Mouse (Mus musculus): ENCODE measurements around the gene Ccdc9.

Ccdc9 gene

GRCm38 (mm10) chr7:16271139-16271538 lies 15.5 kb downstream of the Ccdc9 start:
- WGBS: 68% methylated on average over 1 of the region's 1 CpGs

- WGBS: 88% methylated on average over 7 of the region's 7 CpGs
Observed at GRCm38 (mm10) chr7:16266593-16266992, 20.0 kb downstream of the Ccdc9 start.

DNA sequence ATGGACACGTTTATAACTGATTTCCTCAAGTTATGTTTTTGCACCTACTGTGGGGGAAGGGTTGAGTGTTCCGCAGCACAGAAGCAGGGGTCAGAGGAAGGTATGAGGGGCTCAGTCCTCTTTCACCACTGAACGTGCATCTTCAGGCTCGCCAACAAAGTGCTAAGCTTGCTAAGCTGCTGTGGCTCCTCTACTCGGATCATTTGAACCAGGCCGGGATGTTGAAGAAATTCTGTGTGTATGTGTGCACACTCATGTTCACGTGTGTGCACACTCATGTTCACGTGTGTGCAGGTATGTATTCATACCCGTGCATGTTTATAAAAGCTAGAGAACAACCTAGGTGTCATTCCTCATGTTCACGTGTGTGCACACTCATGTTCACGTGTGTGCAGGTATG lies 20.7 kb downstream of the Ccdc9 start:
- 89% methylated on average over 11 of the region's 11 CpGs for WGBS

DNA sequence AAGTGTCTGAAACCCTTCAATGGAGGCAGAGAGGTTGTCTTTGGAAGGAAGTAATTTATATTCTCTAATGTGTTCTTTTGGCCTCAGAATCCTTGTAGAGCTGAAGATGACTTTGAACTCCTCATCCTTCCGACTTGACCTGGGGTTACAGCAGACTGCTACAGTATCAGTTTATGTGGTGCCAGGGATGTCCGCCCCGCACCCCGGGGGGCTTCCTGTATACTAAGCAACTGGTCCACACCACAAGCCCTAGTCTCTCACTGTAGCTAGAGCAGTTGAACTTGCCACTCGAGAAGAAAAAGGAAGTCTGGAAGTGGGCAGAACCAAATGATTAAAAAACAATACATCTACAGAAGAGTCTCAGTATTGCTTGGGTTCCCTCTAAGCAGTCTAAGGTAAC lies 22.8 kb downstream of the Ccdc9 start:
- 79% methylated on average over 5 of the region's 5 CpGs for WGBS

DNA sequence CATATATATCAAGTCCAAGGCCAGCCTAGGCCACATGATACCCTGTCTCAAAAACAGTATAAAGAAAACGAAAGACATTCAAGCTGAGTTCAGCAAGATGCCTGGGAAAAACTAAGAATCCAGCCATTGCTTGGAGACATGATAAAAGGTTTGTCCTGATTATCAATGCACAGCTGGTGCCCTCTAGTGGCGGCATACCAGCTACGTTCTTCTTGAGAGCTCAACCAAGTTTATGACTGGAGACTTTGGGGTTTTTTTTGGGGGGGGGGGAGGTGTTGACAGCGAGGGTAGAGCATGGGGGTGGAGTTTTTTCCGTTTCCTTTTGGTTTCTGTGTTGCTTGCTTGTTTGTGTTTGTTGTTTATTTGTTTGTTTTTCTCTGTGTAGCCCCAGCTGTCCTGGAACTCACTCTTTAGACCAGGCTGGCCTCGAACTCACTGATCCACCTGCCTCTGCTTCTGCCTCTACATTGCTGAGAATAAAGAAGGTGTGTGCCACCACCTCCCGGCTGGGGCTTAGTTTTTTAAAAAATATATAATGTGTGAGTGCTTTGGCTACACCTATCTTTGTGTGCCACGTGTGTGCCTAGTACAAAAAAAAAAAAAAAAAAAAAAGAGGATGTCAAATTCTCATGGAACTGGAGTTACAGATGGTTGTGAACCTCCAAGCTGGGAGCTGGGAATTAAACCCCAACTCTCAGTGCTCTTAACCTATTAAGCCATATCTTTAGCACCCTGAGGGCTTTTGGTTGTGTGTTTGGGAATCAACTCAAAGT lies 23.4 kb downstream of the Ccdc9 start:
- WGBS: 18% methylated on average over 8 of the region's 8 CpGs

DNA sequence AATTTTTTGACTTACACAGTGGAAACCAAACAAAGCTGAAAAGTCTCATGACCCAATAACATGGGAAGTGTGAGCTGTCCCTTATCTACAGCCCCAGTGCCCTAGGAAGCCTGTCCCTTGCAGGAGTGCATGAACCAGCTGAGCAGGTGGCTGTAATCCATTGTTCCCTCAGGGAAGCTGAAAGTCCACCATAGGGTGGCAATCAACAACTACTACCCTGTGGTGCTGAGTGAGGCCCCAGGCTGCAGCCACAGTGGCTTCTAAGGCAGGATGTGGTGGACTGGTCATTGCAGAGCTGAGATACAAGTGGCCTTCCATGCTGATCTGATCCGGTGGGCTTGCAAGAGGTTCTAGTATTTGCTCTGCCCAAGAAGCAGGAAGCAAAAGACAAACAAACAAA lies 25.5 kb downstream of the Ccdc9 start:
- WGBS: 85% methylated on average over 1 of the region's 1 CpGs

DNA sequence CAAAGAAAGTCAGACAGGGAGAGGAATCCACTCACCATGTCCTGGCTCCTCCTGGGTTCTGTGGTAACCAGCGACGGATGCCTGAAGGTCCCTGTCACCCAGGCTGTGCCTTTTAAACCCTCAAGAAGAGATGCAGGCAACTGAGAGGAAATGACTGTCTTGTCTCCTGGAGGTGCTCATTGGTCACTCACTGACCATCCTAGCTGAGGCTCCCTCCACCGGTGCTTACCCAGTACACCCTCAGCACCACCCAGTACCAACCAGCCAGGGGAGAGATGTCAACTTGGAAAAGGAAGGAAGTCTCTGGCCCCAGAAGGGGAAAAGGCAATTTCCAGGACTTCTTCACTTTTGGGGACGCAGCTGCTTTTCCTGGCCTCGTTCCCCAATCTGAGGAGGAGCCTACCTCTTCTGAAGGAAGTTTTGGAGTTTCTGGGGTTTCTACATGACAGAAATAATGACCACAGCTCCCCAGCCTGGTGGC lies 27.4 kb downstream of the Ccdc9 start, which contains the start of gene C5ar1:
TSS of gene C5ar1 (minus strand) at position 431 of the 481 bp plus-strand sequence.
- 85% methylated on average over 5 of the region's 5 CpGs for WGBS

- WGBS: 89% methylated on average over 11 of the region's 11 CpGs
Observed at GRCm38 (mm10) chr7:16257830-16258229, 28.8 kb downstream of the Ccdc9 start.

GRCm38 (mm10) chr7:16255963-16256362 lies 30.6 kb downstream of the Ccdc9 start:
- WGBS: 94% methylated on average over 4 of the region's 4 CpGs

DNA sequence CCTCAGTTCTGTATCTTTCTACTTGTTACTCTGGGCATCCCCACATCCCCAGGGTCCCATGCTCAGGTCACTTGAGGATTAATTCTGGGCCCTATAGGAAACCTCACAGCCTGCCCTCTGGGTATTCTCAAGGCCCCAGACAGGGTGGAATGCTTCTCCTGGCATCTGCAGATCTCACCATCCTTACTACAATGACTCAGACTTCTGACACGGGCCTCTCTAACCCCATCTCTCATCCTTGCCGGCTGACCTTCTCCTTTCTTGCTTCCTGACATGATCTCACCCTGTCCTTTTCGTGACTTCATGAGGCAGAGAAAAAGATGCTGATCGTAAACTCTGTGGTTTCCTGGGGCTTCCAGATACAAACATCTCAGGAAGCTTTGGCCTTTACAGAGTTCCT lies 32.4 kb downstream of the Ccdc9 start:
- 71% methylated on average over 4 of the region's 4 CpGs for WGBS

DNA sequence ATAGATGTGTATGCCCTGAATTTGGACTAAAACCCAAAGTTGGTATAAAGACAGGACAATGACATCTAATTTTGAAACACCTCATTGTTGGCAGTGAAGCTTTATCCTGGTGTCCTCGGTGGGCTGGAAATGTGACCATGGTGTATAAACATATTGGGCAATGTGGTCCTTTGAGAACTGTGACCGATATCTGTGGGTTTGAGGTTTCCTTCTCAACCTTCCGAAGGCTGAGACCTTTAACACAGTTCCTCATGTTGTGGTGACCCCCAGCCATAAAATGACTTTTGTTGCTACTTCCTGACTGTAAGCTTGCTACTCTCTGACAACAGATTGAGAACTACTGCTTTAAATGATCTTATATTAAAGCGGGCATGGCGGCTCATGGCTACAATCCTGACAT lies 35.9 kb downstream of the Ccdc9 start:
- 82% methylated on average over 5 of the region's 5 CpGs for WGBS

DNA sequence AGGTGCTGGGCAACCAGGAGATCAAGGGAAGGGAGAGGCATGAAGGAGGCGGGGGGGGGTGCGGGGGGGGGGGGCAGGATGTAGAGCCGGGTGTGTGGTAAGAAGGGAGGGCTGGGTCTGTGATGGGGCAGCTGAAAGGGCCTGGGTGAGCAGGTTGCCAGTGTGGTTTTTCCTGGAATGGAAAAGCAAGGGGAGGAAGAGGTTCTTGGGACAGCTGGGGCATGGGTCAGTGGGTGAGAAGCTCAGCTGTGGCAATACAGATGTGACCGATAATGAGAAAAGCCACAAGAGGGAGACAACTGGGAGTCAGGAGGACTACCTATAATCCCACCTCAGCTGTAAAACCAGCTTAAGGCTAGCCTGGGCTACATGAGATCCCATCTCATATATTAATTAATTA lies 40.6 kb downstream of the Ccdc9 start:
- WGBS: 43% methylated on average over 3 of the region's 4 CpGs

- 70% methylated on average over 5 of the region's 5 CpGs for WGBS
Observed at GRCm38 (mm10) chr7:16244067-16244466, 42.5 kb downstream of the Ccdc9 start, which contains the start of gene C5ar2. C5ar2 (minus strand) TSS chr7:16244154.

DNA sequence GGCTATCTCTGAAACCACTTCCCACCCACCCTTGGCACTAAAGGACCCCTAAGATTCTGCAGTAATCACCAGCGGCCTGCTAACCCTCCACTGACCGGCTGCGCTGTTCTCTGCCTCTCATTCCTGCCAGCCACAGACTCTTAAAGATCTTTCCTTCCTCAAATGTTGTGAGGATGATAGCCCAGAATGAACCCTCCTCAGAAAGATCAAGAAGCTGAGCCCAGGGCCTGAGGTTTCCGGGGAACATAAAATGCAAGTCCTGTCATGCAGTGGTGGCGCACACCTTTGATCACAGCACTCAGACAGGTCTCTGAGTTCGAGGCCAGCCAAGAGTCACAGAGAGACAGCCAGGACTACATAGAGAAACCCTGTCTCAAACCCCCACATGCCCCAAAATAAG lies 44.4 kb downstream of the Ccdc9 start:
- 78% methylated on average over 6 of the region's 6 CpGs for WGBS

DNA sequence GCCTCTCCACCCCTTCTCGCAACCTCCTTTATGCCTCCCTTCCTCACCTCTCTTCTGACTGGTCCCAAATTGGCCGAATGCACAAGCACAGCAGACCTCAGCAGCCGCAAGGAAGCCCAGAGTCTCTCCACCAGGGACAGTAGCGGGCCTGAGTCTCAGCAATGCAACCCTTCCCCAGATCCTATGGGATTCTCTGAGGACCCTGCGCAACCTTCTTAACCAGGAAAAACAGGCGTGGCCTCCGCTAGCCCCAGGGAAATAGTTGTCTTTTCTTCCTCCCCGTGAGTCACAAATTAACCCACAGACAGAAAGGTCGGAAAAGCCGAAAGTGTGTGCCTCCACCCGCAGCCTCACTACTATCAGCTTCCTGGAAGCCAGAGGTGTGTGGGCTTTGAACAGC lies 44.8 kb downstream of the Ccdc9 start:
- WGBS: 80% methylated on average over 11 of the region's 11 CpGs

DNA sequence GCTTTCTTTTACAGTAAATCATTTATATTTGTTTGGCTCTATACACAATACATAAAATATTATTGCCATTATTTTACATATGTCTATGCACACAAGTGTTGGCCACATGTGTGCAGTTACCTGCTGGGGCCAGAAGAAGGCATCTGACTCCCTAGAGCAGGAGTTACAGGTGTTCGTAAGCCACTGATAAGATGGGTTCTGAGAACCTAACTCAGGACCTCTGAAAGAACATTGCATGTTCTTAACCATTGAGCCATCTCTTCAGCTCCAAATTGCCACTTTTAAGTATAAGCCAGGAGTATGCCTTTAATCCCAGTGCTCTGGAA lies 45.7 kb downstream of the Ccdc9 start:
- 93% methylated on average over 1 of the region's 1 CpGs for WGBS

DNA sequence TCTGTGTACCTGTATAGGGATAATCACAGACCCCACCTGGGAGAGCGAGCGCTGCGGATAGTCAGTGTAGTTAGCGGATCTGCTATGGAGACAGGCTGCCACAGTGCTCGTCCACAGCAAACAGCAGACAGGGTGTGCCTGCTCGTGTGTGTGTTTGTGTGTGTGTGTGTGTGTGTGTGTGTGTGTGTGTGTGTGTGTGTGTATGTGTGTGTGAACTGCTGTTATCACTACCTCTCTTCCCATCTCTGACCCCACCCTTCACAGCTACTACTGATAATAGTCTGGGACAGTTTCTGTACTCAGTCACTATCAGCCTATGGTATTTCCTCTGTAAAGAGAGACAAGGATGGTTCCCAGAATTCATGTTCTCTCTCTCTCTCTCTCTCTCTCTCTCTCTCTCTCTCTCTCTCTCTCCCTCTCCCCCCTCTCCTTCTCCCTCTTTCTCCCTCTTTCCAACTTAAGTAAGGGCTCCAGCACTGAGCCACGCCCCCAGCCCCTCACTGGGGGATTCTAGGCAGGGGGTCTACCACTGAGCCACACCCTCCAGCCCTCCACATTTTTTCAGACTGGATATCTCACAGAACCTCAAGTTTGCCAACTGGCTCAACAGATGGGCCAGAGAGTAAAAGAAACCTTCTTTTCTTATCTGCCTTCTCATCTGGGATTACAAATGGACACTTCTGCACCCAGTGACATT lies 46.2 kb downstream of the Ccdc9 start:
- 86% methylated on average over 7 of the region's 7 CpGs for WGBS

- 66% methylated on average over 9 of the region's 9 CpGs for WGBS
Observed at GRCm38 (mm10) chr7:16239554-16239997, 47.0 kb downstream of the Ccdc9 start.

GRCm38 (mm10) chr7:16229869-16230268 lies 56.7 kb downstream of the Ccdc9 start:
- 68% methylated on average over 5 of the region's 5 CpGs for WGBS
